Mouse (Mus musculus) spleen, adult 2 months (tissue): ENCODE results near the gene Ppard. TPM values are rescaled to one million over a fixed set of nuclear protein-coding genes. Genes with fewer than 3 reads are reported as not detected.

Experiments used
- DNase-seq, 2 experiments: peaks; one replicate each; pipeline versions ENCODE4 v3.0.0 to v3.0.0-alpha.2; 2012 to 2021; ENCODE audit warnings: low spot score in 2 of 2, low read depth in 1 of 2
- H3K27ac ChIP-seq: fragments of 200-500 bp; 2 replicates; pipeline ENCODE4 v1.5.1; 2012; ENCODE audit warnings: low read length, inconsistent platforms; ENCODE audit not compliant: insufficient read depth
- H3K27me3 ChIP-seq: fragments of 200-500 bp; 2 replicates; pipeline ENCODE4 v1.6.1; 2012; ENCODE audit warnings: mild to moderate bottlenecking, moderate library complexity, low read length, inconsistent platforms; ENCODE audit not compliant: control insufficient read depth, insufficient read depth
- H3K36me3 ChIP-seq: fragments of 200-500 bp; 2 replicates; pipeline ENCODE4 v1.6.1; 2012; ENCODE audit warnings: mild to moderate bottlenecking, low read length, inconsistent platforms; ENCODE audit not compliant: control insufficient read depth, insufficient read depth
- H3K4me1 ChIP-seq: fragments of 200-500 bp; 2 replicates; pipeline ENCODE4 v1.6.1; 2011; ENCODE audit warnings: inconsistent platforms; ENCODE audit not compliant: control insufficient read depth, insufficient read depth, insufficient read length
- H3K4me3 ChIP-seq: fragments of 200-500 bp; 2 replicates; pipeline ENCODE4 v1.5.1; 2011; ENCODE audit warnings: mild to moderate bottlenecking, inconsistent platforms; ENCODE audit not compliant: insufficient read depth, insufficient read length; ENCODE audit errors: extremely low read depth
- CTCF ChIP-seq: fragments of 200-500 bp; IDR thresholded peaks from 2 replicates; pipeline ENCODE4 v1.5.1; 2011; ENCODE audit warnings: mild to moderate bottlenecking, inconsistent platforms; ENCODE audit not compliant: insufficient read depth, insufficient read length, insufficient replicate concordance; ENCODE audit errors: extremely low read depth
- POLR2A ChIP-seq: fragments of 200-500 bp; IDR thresholded peaks from 2 replicates; pipeline ENCODE4 v1.6.1; 2011; ENCODE audit warnings: low read depth, low read length, inconsistent platforms
- WGBS: fragments of 180-500 bp; shearing (Covaris S2); methylation state at CpG from one replicate; pipeline ENCODE4 v1.1.7; 2018; 5-methylcytosine and 5-hydroxymethylcytosine counted together
- polyA plus RNA-seq: library from polyadenylated mRNA; depleted of rRNA; stranded (reverse); fragments of >200 nt; gene quantifications from 2 replicates; pipeline ENCODE4 v1.2.3, GENCODE M21; 2012

Ppard gene
- polyA plus RNA-seq, 1 experiment, result 23.2 TPM

GRCm38 (mm10) chr17:28223561-28224391 lies 8.7 kb upstream of the Ppard start:
- DNase-seq, result peak; percentile 90 to 91
- TF ChIP-seq CTCF (no peak; the same call in 1 of the 2 replicates), POLR2A (peak; percentile 42; the same call in 1 of the 2 replicates)
- Histone ChIP-seq H3K27ac (peak overlapping the region; percentile 72), H3K27me3 (no peaks in the 10 kb centered on the region), H3K36me3 (peaks cover 23% of the 10 kb centered on the region), H3K4me3 (peak overlapping the region; percentile 69), H3K4me1 (peaks cover 11% of the 10 kb centered on the region)
- 3% methylated on average over 46 of the region's 46 CpGs for WGBS

- DNase-seq, result no peak
- Histone ChIP-seq H3K27ac (no peak overlapping the region), H3K4me1 (peaks cover 5% of the 10 kb centered on the region), H3K36me3 (peaks cover 26% of the 10 kb centered on the region), H3K27me3 (no peaks in the 10 kb centered on the region), H3K4me3 (no peak overlapping the region)
- 90% methylated on average over 10 of the region's 10 CpGs for WGBS
- TF ChIP-seq CTCF, result no peak
- no peak for TF ChIP-seq POLR2A
These were observed 7.9 kb upstream of the Ppard start for GRCm38 (mm10) chr17:28224615-28225014.

- TF ChIP-seq CTCF, result peak; percentile 93
- no peak for TF ChIP-seq POLR2A
- DNase-seq, result peak; percentile 66 to 85
- 21% methylated on average over 21 of the region's 21 CpGs for WGBS
- H3K4me3 ChIP-seq, result no peak overlapping the region
- no peak overlapping the region for H3K27ac ChIP-seq
- peaks cover 5% of the 10 kb centered on the region for H3K4me1 ChIP-seq
- no peaks in the 10 kb centered on the region for H3K27me3 ChIP-seq
- H3K36me3 ChIP-seq, result peaks cover 20% of the 10 kb centered on the region
These were observed 6.5 kb upstream of the Ppard start for GRCm38 (mm10) chr17:28226014-28226413.

- no peak overlapping the region for H3K27ac ChIP-seq
These were observed 2.0 kb upstream of the Ppard start for GRCm38 (mm10) chr17:28230486-28230885.

GRCm38 (mm10) chr17:28231026-28231736 lies 1.3 kb upstream of the Ppard start:
- Histone ChIP-seq H3K36me3 (peaks cover 16% of the 10 kb centered on the region), H3K4me3 (no peak overlapping the region), H3K27me3 (no peaks in the 10 kb centered on the region), H3K4me1 (no peaks in the 10 kb centered on the region), H3K27ac (no peak overlapping the region)
- TF ChIP-seq POLR2A (no peak), CTCF (no peak)
- DNase-seq, result no peak
- 92% methylated on average over 18 of the region's 18 CpGs for WGBS

More at GRCm38 (mm10) chr17:28230486-28230885, 2.0 kb upstream of the Ppard start:
- 88% methylated on average over 6 of the region's 6 CpGs for WGBS
- peaks cover 20% of the 10 kb centered on the region for H3K36me3 ChIP-seq
- no peaks in the 10 kb centered on the region for H3K27me3 ChIP-seq
- no peak for TF ChIP-seq CTCF
- TF ChIP-seq POLR2A, result no peak
- no peaks in the 10 kb centered on the region; the same call in 1 of the 2 replicates for H3K4me1 ChIP-seq
- DNase-seq, result no peak
- H3K4me3 ChIP-seq, result no peak overlapping the region

- H3K4me1 ChIP-seq, result no peaks in the 10 kb centered on the region
- H3K27ac ChIP-seq, result peak overlapping the region; percentile 86
- H3K36me3 ChIP-seq, result peaks cover 9% of the 10 kb centered on the region
- no peaks in the 10 kb centered on the region for H3K27me3 ChIP-seq
- WGBS, result 2% methylated on average over 17 of the region's 17 CpGs
- no peak for DNase-seq
- TF ChIP-seq CTCF (no peak), POLR2A (no peak)
- H3K4me3 ChIP-seq, result peak overlapping the region; percentile 88
These were observed 711 bp downstream of the Ppard start for GRCm38 (mm10) chr17:28233091-28233731.
